Mouse (Mus musculus) heart, adult 2 months (tissue): ENCODE measurements around the gene Dnah8. TPM values are rescaled to one million over a fixed set of nuclear protein-coding genes. Genes with fewer than 3 reads are reported as not detected.

Source experiments
- DNase-seq, 2 experiments: peaks; one replicate each; pipeline ENCODE4 v3.0.0; 2021
- H3K27ac ChIP-seq: fragments of 200-600 bp; 2 replicates; pipeline ENCODE4 v1.8.1; 2022
- H3K27me3 ChIP-seq: fragments of 200-500 bp; 2 replicates; pipeline ENCODE4 v1.6.1; 2012; ENCODE audit warnings: mild to moderate bottlenecking, low read length, inconsistent platforms, mixed read lengths; ENCODE audit not compliant: control insufficient read depth, insufficient read depth
- H3K36me3 ChIP-seq: fragments of 200-500 bp; 2 replicates; pipeline ENCODE4 v1.6.1; 2012; ENCODE audit warnings: low read length, inconsistent platforms; ENCODE audit not compliant: control insufficient read depth, insufficient read depth
- H3K4me1 ChIP-seq: fragments of 200-500 bp; 2 replicates; pipeline ENCODE4 v1.6.1; 2011; ENCODE audit warnings: low read length; ENCODE audit not compliant: control insufficient read depth, insufficient read depth
- H3K4me3 ChIP-seq: fragments of 200-600 bp; 2 replicates; pipeline ENCODE4 v1.8.1; 2022
- H3K79me2 ChIP-seq: fragments of 200-500 bp; replicated peaks from 2 replicates; pipeline ENCODE4 v1.6.1; 2012; ENCODE audit warnings: mild to moderate bottlenecking, inconsistent platforms, low read length, moderate library complexity, mixed read lengths; ENCODE audit not compliant: control insufficient read depth, insufficient read depth
- H3K9ac ChIP-seq: fragments of 200-500 bp; 2 replicates; pipeline ENCODE4 v1.6.1; 2012; ENCODE audit warnings: low read depth, mild to moderate bottlenecking, control low read depth, inconsistent platforms, low read length, mixed read lengths
- CTCF ChIP-seq: fragments of 200-600 bp; IDR thresholded peaks from 2 replicates; pipeline ENCODE4 v1.8.1; 2022; ENCODE audit warnings: antibody characterized with exemption, mild to moderate bottlenecking, moderate library complexity
- EP300 ChIP-seq: fragments of 200-500 bp; IDR thresholded peaks from 2 replicates; pipeline ENCODE4 v1.6.1; 2011; ENCODE audit warnings: low read depth, low read length, control low read depth; ENCODE audit not compliant: insufficient read depth
- POLR2A ChIP-seq: fragments of 200-500 bp; IDR thresholded peaks from 2 replicates; pipeline ENCODE4 v1.6.1; 2011; ENCODE audit warnings: mild to moderate bottlenecking, low read depth, low read length, control low read depth; ENCODE audit not compliant: insufficient read depth
- WGBS: fragments of 180-500 bp; shearing (Covaris S2); methylation state at CpG from one replicate; pipeline ENCODE4 v1.1.7; 2018; 5-methylcytosine and 5-hydroxymethylcytosine counted together
- intact Hi-C: fragments of 180-260 bp; cut with DNase I; formaldehyde crosslinking; loops from one replicate; pipeline ENCODE4 v1.15.1; 2025
- polyA plus RNA-seq: library from polyadenylated mRNA; depleted of rRNA; stranded (reverse); fragments of >200 nt; gene quantifications from 2 replicates; pipeline ENCODE4 v1.2.3, GENCODE M21; 2012
- total RNA-seq, 2 experiments: library from RNA; stranded (reverse); gene quantifications; 2 replicates each; pipeline ENCODE4 v1.2.3; 2021

The Dnah8 gene
- total and polyA plus RNA-seq, 3 experiments: 0.45 to 1.2 (median 0.97) TPM

DNA sequence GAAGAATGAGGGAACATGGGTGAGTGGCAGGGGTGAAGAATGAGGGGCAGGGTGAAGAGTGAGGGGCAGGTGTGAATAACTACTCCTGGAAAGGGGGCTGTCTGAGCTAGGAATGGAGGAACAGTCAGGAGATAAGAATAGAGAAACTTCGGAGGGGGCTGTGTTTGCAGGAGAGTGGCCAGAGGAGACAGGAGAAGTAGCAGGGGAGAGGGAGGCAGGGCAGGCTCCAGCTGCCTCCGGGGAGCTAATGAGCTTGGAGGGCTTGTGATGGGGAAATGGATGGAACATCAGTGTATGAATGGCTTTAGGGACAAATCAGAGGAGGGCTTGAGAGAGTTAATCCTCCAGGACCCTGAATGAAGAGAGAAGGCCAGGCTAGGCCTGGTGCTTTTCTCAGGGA lies 272.9 kb downstream of the Dnah8 start:
- no peak overlapping the region for H3K4me3 ChIP-seq
- DNase-seq: no peak
- H3K79me2 ChIP-seq: no peaks in the 10 kb centered on the region
- peaks cover 1% of the 10 kb centered on the region for H3K27me3 ChIP-seq
- H3K9ac ChIP-seq: no peak overlapping the region
- H3K36me3 ChIP-seq: no peaks in the 10 kb centered on the region
- intact Hi-C loops: no loop called here
- TF ChIP-seq EP300 (no peak), CTCF (no peak), POLR2A (no peak)
- 7% methylated on average over 2 of the region's 2 CpGs for WGBS
- no peaks in the 10 kb centered on the region for H3K4me1 ChIP-seq
- H3K27ac ChIP-seq: no peak overlapping the region

DNA sequence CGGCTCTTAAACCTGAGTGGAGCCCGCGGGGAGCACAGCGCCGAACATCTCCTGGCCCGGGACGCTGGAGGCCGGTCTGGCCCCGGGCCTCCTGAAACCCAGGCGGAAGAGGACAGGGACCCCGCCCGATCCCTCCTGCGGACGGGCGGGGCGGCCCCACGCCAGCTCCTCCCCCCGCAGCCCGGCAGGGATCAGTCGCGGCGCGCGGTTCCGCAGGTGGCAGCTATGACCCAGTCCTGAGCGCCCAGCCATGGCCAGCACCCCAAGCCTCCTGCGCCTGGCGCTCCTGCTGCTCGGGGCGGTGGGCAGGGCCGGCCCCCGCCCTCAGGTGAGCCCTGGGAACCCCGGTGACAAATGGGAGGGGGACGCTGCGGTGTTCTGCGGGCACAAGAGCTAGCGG lies 277.5 kb downstream of the Dnah8 start, which contains the start of gene Glp1r:
TSS of gene Glp1r (plus strand) at position 191 of the 400 bp plus-strand sequence.
- peak; percentile 13 to 28 for DNase-seq
- H3K27me3 ChIP-seq: peaks cover 1% of the 10 kb centered on the region; the same call in 1 of the 2 replicates

DNA sequence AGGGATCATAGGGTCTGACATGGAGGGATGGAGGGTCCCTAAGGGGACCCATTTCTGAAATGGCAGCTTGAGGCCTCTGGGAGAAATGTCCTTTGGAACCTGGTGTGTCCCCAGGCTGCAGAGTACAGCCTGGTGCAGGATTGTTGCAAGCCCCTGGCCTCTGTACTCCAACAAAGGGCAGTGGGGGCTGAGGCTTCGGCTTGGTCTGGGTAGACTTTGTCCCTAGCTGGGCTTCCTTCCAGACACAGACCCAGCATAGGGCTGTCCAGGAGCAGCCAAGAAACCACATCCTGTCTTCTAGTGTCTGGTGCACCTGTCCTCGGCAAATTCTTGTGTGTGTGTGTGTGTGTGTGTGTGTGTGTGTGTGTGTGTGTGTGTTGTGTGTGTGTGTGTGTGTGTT lies 279.9 kb downstream of the Dnah8 start:
- H3K27me3 ChIP-seq: peaks cover 1% of the 10 kb centered on the region; the same call in 1 of the 2 replicates
- 36% methylated on average over 2 of the region's 2 CpGs for WGBS
- no peaks in the 10 kb centered on the region for H3K4me1 ChIP-seq
- no peak for TF ChIP-seq POLR2A
- no peak for TF ChIP-seq CTCF
- no peak for TF ChIP-seq EP300
- no peak overlapping the region for H3K27ac ChIP-seq
- no peak overlapping the region for H3K9ac ChIP-seq
- no peaks in the 10 kb centered on the region for H3K36me3 ChIP-seq
- H3K79me2 ChIP-seq: no peaks in the 10 kb centered on the region
- intact Hi-C loops: no loop called here
- no peak for DNase-seq
- no peak overlapping the region for H3K4me3 ChIP-seq

More for the DNA sequence above, 277.5 kb downstream of the Dnah8 start, which contains the start of gene Glp1r:
- Histone ChIP-seq H3K4me1 (no peaks in the 10 kb centered on the region), H3K4me3 (peak within 1 kb of the TSS; percentile 30), H3K36me3 (no peaks in the 10 kb centered on the region), H3K27ac (no peak within 1 kb of the TSS), H3K79me2 (no peaks in the 10 kb centered on the region), H3K9ac (no peak within 1 kb of the TSS)
- intact Hi-C loops: no loop called here
- WGBS: 3% methylated on average over 37 of the region's 37 CpGs
- TF ChIP-seq POLR2A: no peak
- no peak for TF ChIP-seq EP300
- no peak for TF ChIP-seq CTCF

DNA sequence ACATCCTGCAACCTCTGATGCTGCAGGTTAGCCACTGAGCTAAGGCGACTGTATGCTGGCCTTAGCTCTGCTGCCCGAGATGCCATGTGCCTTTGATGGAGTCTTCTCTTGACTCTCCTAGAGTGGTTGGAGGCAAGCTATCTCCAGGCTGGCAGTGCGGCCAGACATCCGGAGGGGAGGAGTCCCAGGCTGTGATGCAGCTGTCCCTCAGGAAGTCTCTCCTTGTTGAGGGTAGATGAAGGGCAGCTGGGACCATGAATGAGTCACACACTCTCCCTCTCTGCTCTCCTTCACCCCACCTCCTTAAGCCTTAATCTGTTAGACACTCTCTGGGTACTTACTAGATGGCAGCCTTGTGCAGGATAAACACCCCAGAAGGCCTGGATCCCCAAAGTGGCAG lies 283.4 kb downstream of the Dnah8 start:
- Histone ChIP-seq H3K79me2 (no peaks in the 10 kb centered on the region), H3K4me3 (no peak overlapping the region), H3K27ac (no peak overlapping the region), H3K4me1 (no peaks in the 10 kb centered on the region), H3K27me3 (no peaks in the 10 kb centered on the region), H3K36me3 (no peaks in the 10 kb centered on the region), H3K9ac (no peak overlapping the region)
- no peak for DNase-seq
- no peak for TF ChIP-seq CTCF
- no peak for TF ChIP-seq EP300
- TF ChIP-seq POLR2A: no peak
- intact Hi-C loops: no loop called here
- 19% methylated on average over 4 of the region's 4 CpGs for WGBS

DNA sequence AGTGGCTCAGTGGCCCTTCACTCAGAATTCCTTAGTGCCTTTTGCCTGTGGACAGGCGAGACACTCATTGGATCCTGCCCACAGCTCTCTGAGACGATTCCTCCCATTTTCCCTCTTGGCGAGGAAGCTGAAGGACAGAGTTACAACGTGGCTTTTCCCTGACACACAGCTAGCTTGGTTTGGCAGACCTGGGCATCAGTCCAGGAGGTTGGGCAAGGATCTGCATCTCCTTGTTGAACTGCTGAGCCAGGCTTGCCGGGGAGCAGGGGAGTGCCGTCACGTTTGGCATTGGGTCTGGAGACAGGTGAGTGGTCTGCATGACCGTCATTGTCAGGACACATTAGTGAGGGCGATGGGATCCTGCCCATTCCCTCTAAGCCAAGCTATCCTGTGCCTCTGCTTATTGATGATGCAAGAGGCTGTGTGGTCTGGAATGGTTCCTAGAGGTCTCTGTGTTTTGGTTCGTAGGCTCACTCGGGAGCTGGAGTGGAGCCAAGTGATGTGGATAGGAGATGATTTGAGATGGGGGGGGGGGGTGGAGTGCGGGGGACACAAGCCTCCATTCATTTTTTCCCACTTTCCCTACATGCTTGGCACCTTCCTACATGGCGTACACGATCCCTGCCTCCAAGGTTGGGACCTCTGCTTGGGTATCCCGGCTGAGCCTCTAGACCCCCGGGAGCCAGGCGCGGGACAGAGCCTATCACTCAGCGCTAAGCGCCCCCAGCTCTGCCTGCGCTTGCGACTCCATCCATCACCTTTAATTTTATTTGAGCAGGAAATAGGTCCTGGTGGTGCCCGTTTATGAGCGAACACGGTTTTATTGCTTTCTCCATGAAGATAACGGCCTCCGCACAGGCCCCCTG lies 286.9 kb downstream of the Dnah8 start:
- H3K4me1 ChIP-seq: no peaks in the 10 kb centered on the region
- H3K4me3 ChIP-seq: no peak overlapping the region
- no peak for DNase-seq
- H3K9ac ChIP-seq: no peak overlapping the region
- no peak for TF ChIP-seq POLR2A
- TF ChIP-seq EP300: no peak
- TF ChIP-seq CTCF: no peak
- intact Hi-C loops: no loop called here
- WGBS: 72% methylated on average over 27 of the region's 27 CpGs
- no peaks in the 10 kb centered on the region for H3K79me2 ChIP-seq
- H3K27ac ChIP-seq: no peak overlapping the region
- H3K27me3 ChIP-seq: no peaks in the 10 kb centered on the region
- no peaks in the 10 kb centered on the region for H3K36me3 ChIP-seq

DNA sequence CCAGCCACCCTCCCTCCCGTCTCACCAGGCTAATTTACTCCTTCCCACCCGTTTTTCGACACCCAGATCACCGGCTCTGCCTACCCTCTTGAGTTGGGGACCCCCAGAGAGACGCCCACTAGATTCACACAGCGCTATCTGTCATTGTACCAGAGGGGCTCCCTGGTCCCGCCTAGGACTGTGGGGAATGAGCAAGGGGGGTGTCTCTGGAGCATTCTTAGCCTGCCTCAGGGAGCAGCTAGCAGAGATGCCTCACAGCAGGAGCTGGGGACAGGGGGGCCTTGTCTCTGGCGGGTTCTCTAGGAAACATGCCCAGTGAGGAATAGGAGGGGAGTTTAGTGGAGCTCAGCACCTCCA lies 287.6 kb downstream of the Dnah8 start:
- Histone ChIP-seq H3K79me2 (no peaks in the 10 kb centered on the region), H3K36me3 (no peaks in the 10 kb centered on the region), H3K27me3 (no peaks in the 10 kb centered on the region), H3K27ac (no peak overlapping the region), H3K4me1 (no peaks in the 10 kb centered on the region), H3K4me3 (no peak overlapping the region), H3K9ac (no peak overlapping the region)
- TF ChIP-seq POLR2A (no peak), EP300 (no peak), CTCF (no peak)
- 48% methylated on average over 8 of the region's 8 CpGs for WGBS
- intact Hi-C loops: no loop called here
- DNase-seq: no peak
